Mouse (Mus musculus): ENCODE data around the gene Syt7.
A peak's percentile ranks its signal among the peaks of the same experiment; 100 is the strongest.

Gene Syt7

GRCm38 (mm10) chr19:10388615-10389313 is at the start of gene Syt7:
Gene Syt7, plus strand, starts transcription at chr19:10389090.
- DNase-seq (ENCODE audit: low read depth, low spot score) = peak; percentile 91

- DNase-seq (ENCODE audit: low read depth, low spot score) = no peak
Measured at GRCm38 (mm10) chr19:10339271-10339670, 49.6 kb upstream of the Syt7 start.

GRCm38 (mm10) chr19:10340661-10341060 is 48.2 kb upstream of the Syt7 start:
- DNase-seq (ENCODE audit: low read depth, low spot score) = no peak

GRCm38 (mm10) chr19:10341152-10341551 is 47.7 kb upstream of the Syt7 start:
- peak; percentile 71 for DNase-seq (ENCODE audit: low read depth, low spot score)

GRCm38 (mm10) chr19:10341817-10342439 is 47.0 kb upstream of the Syt7 start:
- DNase-seq (ENCODE audit: low read depth, low spot score) = no peak

- DNase-seq (ENCODE audit: low read depth, low spot score) = no peak
Measured at GRCm38 (mm10) chr19:10343866-10344265, 45.0 kb upstream of the Syt7 start.

GRCm38 (mm10) chr19:10345696-10346095 is 43.2 kb upstream of the Syt7 start:
- DNase-seq (ENCODE audit: low read depth, low spot score) = peak; percentile 51

GRCm38 (mm10) chr19:10347628-10348273 is 41.1 kb upstream of the Syt7 start:
- peak; percentile 80 for DNase-seq (ENCODE audit: low read depth, low spot score)

GRCm38 (mm10) chr19:10352218-10352617 is 36.7 kb upstream of the Syt7 start:
- DNase-seq (ENCODE audit: low read depth, low spot score) = no peak

GRCm38 (mm10) chr19:10354830-10355229 is 34.1 kb upstream of the Syt7 start:
- DNase-seq (ENCODE audit: low read depth, low spot score) = no peak

- peak; percentile 66 for DNase-seq (ENCODE audit: low read depth, low spot score)
Measured at GRCm38 (mm10) chr19:10356845-10357503, 31.9 kb upstream of the Syt7 start.

- no peak for DNase-seq (ENCODE audit: low read depth, low spot score)
Measured at GRCm38 (mm10) chr19:10359105-10359946, 29.6 kb upstream of the Syt7 start.

GRCm38 (mm10) chr19:10362473-10363129 is 26.3 kb upstream of the Syt7 start:
- DNase-seq (ENCODE audit: low read depth, low spot score) = no peak

- DNase-seq (ENCODE audit: low read depth, low spot score) = no peak
Measured at GRCm38 (mm10) chr19:10363869-10364268, 25.0 kb upstream of the Syt7 start.

- DNase-seq (ENCODE audit: low read depth, low spot score) = no peak
Measured at GRCm38 (mm10) chr19:10366116-10366845, 22.6 kb upstream of the Syt7 start.

GRCm38 (mm10) chr19:10367802-10368201 is 21.1 kb upstream of the Syt7 start:
- no peak for DNase-seq (ENCODE audit: low read depth, low spot score)

- no peak for DNase-seq (ENCODE audit: low read depth, low spot score)
Measured at GRCm38 (mm10) chr19:10369936-10370335, 19.0 kb upstream of the Syt7 start.

GRCm38 (mm10) chr19:10373191-10373590 is 15.7 kb upstream of the Syt7 start:
- peak; percentile 51 for DNase-seq (ENCODE audit: low read depth, low spot score)

- DNase-seq (ENCODE audit: low read depth, low spot score) = no peak
Measured at GRCm38 (mm10) chr19:10375260-10375659, 13.6 kb upstream of the Syt7 start.

- no peak for DNase-seq (ENCODE audit: low read depth, low spot score)
Measured at GRCm38 (mm10) chr19:10379978-10380377, 8.9 kb upstream of the Syt7 start.
